Mouse (Mus musculus) midbrain, postnatal 0 days (tissue): Measurements from ENCODE around the gene Sun2. TPM values are rescaled to one million over a fixed set of nuclear protein-coding genes. Genes with fewer than 3 reads are reported as not detected.

Source experiments
- ATAC-seq: fragments of 200-750 bp; cut with Nextera tagmentation; 2 replicates; pipeline ENCODE4 v1.8.0; 2017; ENCODE audit warnings: moderate number of reproducible peaks, mild to moderate bottlenecking, moderate TSS enrichment, moderate library complexity; ENCODE audit not compliant: low FRiP score
- DNase-seq: peaks from one replicate; pipeline ENCODE4 v3.0.0-alpha.2; 2015; ENCODE audit warnings: low spot score
- H3K27ac ChIP-seq: fragments of 300-500 bp; sonication (generic); 2 replicates; pipeline ENCODE4 v1.5.1; 2014; ENCODE audit warnings: low read depth, mild to moderate bottlenecking, low read length, mixed read lengths
- H3K27me3 ChIP-seq: fragments of 300-500 bp; sonication (generic); 2 replicates; pipeline ENCODE4 v1.6.1; 2014; ENCODE audit warnings: low read length, control low read depth, mixed read lengths; ENCODE audit not compliant: insufficient read depth
- H3K36me3 ChIP-seq: fragments of 300-500 bp; sonication (generic); 2 replicates; pipeline ENCODE4 v1.6.1; 2014; ENCODE audit warnings: low read length, control low read depth, mixed read lengths; ENCODE audit not compliant: insufficient read depth
- H3K4me1 ChIP-seq: fragments of 300-500 bp; sonication (generic); 2 replicates; pipeline ENCODE4 v1.6.1; 2014; ENCODE audit warnings: mild to moderate bottlenecking, control low read depth, antibody characterized with exemption, low read length, mixed read lengths; ENCODE audit not compliant: insufficient read depth
- H3K4me2 ChIP-seq: fragments of 300-500 bp; sonication (generic); 2 replicates; pipeline ENCODE4 v1.6.1; 2014; ENCODE audit warnings: low read depth, mild to moderate bottlenecking, low read length, mixed read lengths; ENCODE audit not compliant: poor library complexity, severe bottlenecking
- H3K4me3 ChIP-seq: fragments of 300-500 bp; sonication (generic); 2 replicates; pipeline ENCODE4 v1.5.1; 2014; ENCODE audit warnings: low read depth, mild to moderate bottlenecking, low read length, moderate library complexity
- H3K9ac ChIP-seq: fragments of 300-500 bp; sonication (generic); replicated peaks from 2 replicates; pipeline ENCODE4 v1.6.1; 2014; ENCODE audit warnings: mild to moderate bottlenecking, low read length, moderate library complexity, mixed read lengths; ENCODE audit not compliant: poor library complexity, severe bottlenecking
- H3K9me3 ChIP-seq: fragments of 300-500 bp; sonication (generic); 2 replicates; pipeline ENCODE4 v1.6.1; 2016; ENCODE audit warnings: low read length, control low read depth
- CTCF ChIP-seq: IDR thresholded peaks from 2 replicates; pipeline ENCODE4 v1.5.1; 2016; ENCODE audit warnings: antibody characterized with exemption, mild to moderate bottlenecking
- WGBS: fragments of 180-500 bp; shearing (Covaris S2); extraction: QIAGEN DNeasy Blood & Tissue Kit; methylation state at CpG from one replicate; pipeline ENCODE4 v1.1.7; 2014; 5-methylcytosine and 5-hydroxymethylcytosine counted together
- polyA plus RNA-seq: library from polyadenylated mRNA; unstranded; fragments of >200 nt; fragmentation: Nextera tagmentation; extraction: Ambion mirVana; gene quantifications from 2 replicates; pipeline ENCODE4 v1.2.1, GENCODE M21; 2015
- total RNA-seq: library from RNA; depleted of rRNA; stranded (reverse); fragments of >200 nt; gene quantifications from 2 replicates; pipeline ENCODE4 v1.2.3, GENCODE M21; 2014; rRNA removed

The Sun2 gene
- total RNA-seq (32.3 and 33.7 TPM in 2 replicates), polyA plus RNA-seq (2.8 and 3.1 TPM in 2 replicates)

GRCm38 (mm10) chr15:79741921-79742705 lies at the start of gene Sun2:
Gene Sun2 (minus strand): TSS chr15:79742536.
- Histone ChIP-seq H3K36me3 (peaks cover 21% of the 10 kb centered on the region), H3K4me2 (peak within 1 kb of the TSS; percentile 88), H3K4me1 (peaks cover 10% of the 10 kb centered on the region), H3K27me3 (no peaks in the 10 kb centered on the region), H3K4me3 (peak within 1 kb of the TSS; percentile 97), H3K9me3 (no peaks in the 10 kb centered on the region), H3K27ac (peak within 1 kb of the TSS; percentile 71), H3K9ac (peak within 1 kb of the TSS; percentile 87)
- ATAC-seq (peak; percentile 93), DNase-seq (peak; percentile 95)
- under 1% methylated on average over 60 of the region's 93 CpGs for WGBS
- peak; percentile 5; the same call in 1 of the 2 replicates for TF ChIP-seq CTCF

GRCm38 (mm10) chr15:79791502-79791901 lies 49.2 kb upstream of the Sun2 start:
- no peak overlapping the region for H3K4me3 ChIP-seq
- ATAC-seq (no peak), DNase-seq (peak; percentile 50)
- H3K9me3 ChIP-seq: no peaks in the 10 kb centered on the region
- 8% methylated on average over 11 of the region's 12 CpGs for WGBS
- no peak overlapping the region for H3K4me2 ChIP-seq
- no peaks in the 10 kb centered on the region for H3K27me3 ChIP-seq
- H3K9ac ChIP-seq: no peak overlapping the region
- peak; percentile 8; the same call in 1 of the 2 replicates for TF ChIP-seq CTCF
- peaks cover 50% of the 10 kb centered on the region for H3K36me3 ChIP-seq
- H3K27ac ChIP-seq: no peak overlapping the region
- 0 out of 2 replicates have a peak, but pooled peaks cover 3% of the 10 kb centered on the region for H3K4me1 ChIP-seq

GRCm38 (mm10) chr15:79790905-79791304 lies 48.6 kb upstream of the Sun2 start:
- H3K4me2 ChIP-seq: no peak overlapping the region
- no peak overlapping the region for H3K4me3 ChIP-seq
- 83% methylated on average over 6 of the region's 6 CpGs for WGBS
- no peaks in the 10 kb centered on the region for H3K27me3 ChIP-seq
- DNase-seq: no peak
- no peak for ATAC-seq
- TF ChIP-seq CTCF: no peak
- H3K27ac ChIP-seq: no peak overlapping the region
- no peaks in the 10 kb centered on the region for H3K4me1 ChIP-seq
- H3K9ac ChIP-seq: no peak overlapping the region
- H3K36me3 ChIP-seq: peaks cover 50% of the 10 kb centered on the region
- H3K9me3 ChIP-seq: no peaks in the 10 kb centered on the region

GRCm38 (mm10) chr15:79790111-79790510 lies 47.8 kb upstream of the Sun2 start:
- WGBS: 53% methylated on average over 8 of the region's 8 CpGs
- ATAC-seq (no peak), DNase-seq (no peak)
- H3K27ac ChIP-seq: no peak overlapping the region
- peaks cover 47% of the 10 kb centered on the region for H3K36me3 ChIP-seq
- no peak overlapping the region for H3K9ac ChIP-seq
- no peaks in the 10 kb centered on the region for H3K4me1 ChIP-seq
- no peak overlapping the region for H3K4me2 ChIP-seq
- no peaks in the 10 kb centered on the region for H3K9me3 ChIP-seq
- H3K4me3 ChIP-seq: no peak overlapping the region
- no peaks in the 10 kb centered on the region for H3K27me3 ChIP-seq
- no peak for TF ChIP-seq CTCF

GRCm38 (mm10) chr15:79787815-79788214 lies 45.5 kb upstream of the Sun2 start:
- Histone ChIP-seq H3K27ac (peak overlapping the region; percentile 63), H3K9me3 (no peaks in the 10 kb centered on the region), H3K4me3 (no peak overlapping the region), H3K36me3 (peaks cover 39% of the 10 kb centered on the region), H3K9ac (no peak overlapping the region), H3K4me2 (no peak overlapping the region), H3K27me3 (no peaks in the 10 kb centered on the region), H3K4me1 (no peaks in the 10 kb centered on the region)
- WGBS: 38% methylated on average over 8 of the region's 8 CpGs
- DNase-seq (peak; percentile 40), ATAC-seq (0 out of 2 replicates have a peak, but pooled peaks have one; percentile 27)
- no peak for TF ChIP-seq CTCF

- Histone ChIP-seq H3K9ac (no peak overlapping the region), H3K4me2 (no peak overlapping the region), H3K9me3 (no peaks in the 10 kb centered on the region), H3K4me1 (no peaks in the 10 kb centered on the region), H3K27me3 (no peaks in the 10 kb centered on the region), H3K4me3 (no peak overlapping the region), H3K36me3 (peaks cover 14% of the 10 kb centered on the region; the same call in 1 of the 2 replicates), H3K27ac (no peak overlapping the region)
- ATAC-seq (no peak), DNase-seq (no peak)
- no peak for TF ChIP-seq CTCF
- WGBS: 73% methylated on average over 1 of the region's 1 CpGs
Observed at GRCm38 (mm10) chr15:79785056-79785455, 42.7 kb upstream of the Sun2 start.
